Mouse (Mus musculus): Measurements from ENCODE around the gene Rnf167. TPM values are rescaled to one million over a fixed set of nuclear protein-coding genes. Genes with fewer than 3 reads are reported as not detected.

Gene Rnf167
- polyA plus RNA-seq, 1 experiment = 91.1 TPM

- DNase-seq (ENCODE audit: low read depth) = peak; percentile 100
- peak; percentile 55; the same call in 1 of the 2 replicates for TF ChIP-seq POLR2A (IDR thresholded peaks at IDR 0.05; ENCODE audit: borderline replicate concordance, extremely low read depth, insufficient read depth, insufficient read length, poor library complexity, severe bottlenecking)
- TF ChIP-seq CTCF (IDR thresholded peaks at IDR 0.05; ENCODE audit: borderline replicate concordance, extremely low read depth, insufficient read depth, insufficient read length) = no peak
These were observed 21.9 kb downstream of the Rnf167 start, which contains the start of gene Spag7 for GRCm38 (mm10) chr11:70668771-70669505. Gene Spag7 (minus strand): TSS chr11:70669416.

- TF ChIP-seq POLR2A (IDR thresholded peaks at IDR 0.05; ENCODE audit: borderline replicate concordance, extremely low read depth, insufficient read depth, insufficient read length, poor library complexity, severe bottlenecking) (no peak), CTCF (IDR thresholded peaks at IDR 0.05; ENCODE audit: borderline replicate concordance, extremely low read depth, insufficient read depth, insufficient read length) (peak; percentile 61)
- DNase-seq (ENCODE audit: low read depth) = peak; percentile 85
These were observed 22.7 kb downstream of the Rnf167 start for GRCm38 (mm10) chr11:70669582-70670345.

DNA sequence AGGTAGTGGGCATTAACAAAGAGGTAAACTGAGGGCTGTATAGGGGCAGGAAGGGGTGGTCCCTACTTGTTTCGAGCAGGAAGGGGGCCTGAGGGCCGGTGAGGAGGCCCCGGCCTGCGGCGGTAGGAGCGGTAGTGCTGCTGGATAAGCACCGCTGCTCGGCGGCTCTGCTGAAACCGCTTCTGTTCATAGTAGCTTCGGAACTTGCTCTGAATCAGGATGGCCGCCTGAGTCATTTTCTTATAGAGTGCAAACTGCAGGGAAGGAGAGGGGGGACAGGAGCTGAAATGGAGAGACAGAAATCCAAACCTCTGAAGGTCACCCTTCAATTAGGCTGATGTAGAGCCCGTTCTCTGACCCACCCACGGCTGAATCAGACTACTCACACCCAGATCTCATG lies 23.4 kb downstream of the Rnf167 start:
- DNase-seq (ENCODE audit: low read depth) = peak; percentile 51
- TF ChIP-seq POLR2A (IDR thresholded peaks at IDR 0.05; ENCODE audit: borderline replicate concordance, extremely low read depth, insufficient read depth, insufficient read length, poor library complexity, severe bottlenecking) (no peak), CTCF (IDR thresholded peaks at IDR 0.05; ENCODE audit: borderline replicate concordance, extremely low read depth, insufficient read depth, insufficient read length) (no peak)

DNA sequence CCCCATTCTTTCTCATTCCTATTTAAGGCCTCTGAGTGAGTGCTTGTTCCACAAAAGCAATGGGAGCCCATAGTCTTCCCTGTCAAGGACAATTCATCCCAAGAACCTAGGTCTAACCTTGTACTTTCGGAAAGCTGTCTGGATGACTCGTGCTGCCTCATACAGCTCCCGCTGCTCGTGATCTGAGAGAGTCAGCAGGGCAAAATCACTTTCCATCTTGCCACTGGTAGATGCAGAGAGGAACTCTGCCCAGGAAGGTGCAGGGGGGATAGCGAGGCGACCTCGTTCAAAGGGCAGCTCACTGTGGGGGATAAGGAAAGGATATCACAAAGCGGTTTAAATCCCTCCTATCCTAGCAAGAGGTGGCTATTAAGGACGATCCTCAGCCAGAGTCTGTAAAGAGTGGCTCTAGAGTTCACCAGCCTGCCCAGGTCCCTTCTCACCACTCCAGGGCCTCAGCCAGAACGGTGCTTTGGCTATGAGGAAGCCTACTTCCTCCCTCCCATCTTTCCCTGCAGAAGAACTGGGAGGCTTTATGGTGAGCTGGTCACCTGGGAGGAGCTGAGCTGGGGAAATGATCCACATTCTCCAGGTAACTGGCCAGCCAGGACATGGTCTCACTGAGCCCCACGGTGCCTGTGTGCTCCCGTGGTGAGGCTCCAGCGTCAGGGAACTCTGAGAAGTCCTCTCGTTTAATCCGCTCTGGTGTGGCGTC lies 24.5 kb downstream of the Rnf167 start:
- TF ChIP-seq CTCF (IDR thresholded peaks at IDR 0.05; ENCODE audit: borderline replicate concordance, extremely low read depth, insufficient read depth, insufficient read length) = no peak
- no peak for TF ChIP-seq POLR2A (IDR thresholded peaks at IDR 0.05; ENCODE audit: borderline replicate concordance, extremely low read depth, insufficient read depth, insufficient read length, poor library complexity, severe bottlenecking)
- DNase-seq (ENCODE audit: low read depth) = no peak

GRCm38 (mm10) chr11:70674014-70674413 lies 27.0 kb downstream of the Rnf167 start:
- no peak for DNase-seq (ENCODE audit: low read depth)

GRCm38 (mm10) chr11:70674501-70674900 lies 27.5 kb downstream of the Rnf167 start:
- TF ChIP-seq POLR2A (IDR thresholded peaks at IDR 0.05; ENCODE audit: borderline replicate concordance, extremely low read depth, insufficient read depth, insufficient read length, poor library complexity, severe bottlenecking) (no peak), CTCF (IDR thresholded peaks at IDR 0.05; ENCODE audit: borderline replicate concordance, extremely low read depth, insufficient read depth, insufficient read length) (no peak)
- DNase-seq (ENCODE audit: low read depth) = no peak

More at GRCm38 (mm10) chr11:70674014-70674413, 27.0 kb downstream of the Rnf167 start:
- TF ChIP-seq POLR2A (IDR thresholded peaks at IDR 0.05; ENCODE audit: borderline replicate concordance, extremely low read depth, insufficient read depth, insufficient read length, poor library complexity, severe bottlenecking) (no peak), CTCF (IDR thresholded peaks at IDR 0.05; ENCODE audit: borderline replicate concordance, extremely low read depth, insufficient read depth, insufficient read length) (no peak)

DNA sequence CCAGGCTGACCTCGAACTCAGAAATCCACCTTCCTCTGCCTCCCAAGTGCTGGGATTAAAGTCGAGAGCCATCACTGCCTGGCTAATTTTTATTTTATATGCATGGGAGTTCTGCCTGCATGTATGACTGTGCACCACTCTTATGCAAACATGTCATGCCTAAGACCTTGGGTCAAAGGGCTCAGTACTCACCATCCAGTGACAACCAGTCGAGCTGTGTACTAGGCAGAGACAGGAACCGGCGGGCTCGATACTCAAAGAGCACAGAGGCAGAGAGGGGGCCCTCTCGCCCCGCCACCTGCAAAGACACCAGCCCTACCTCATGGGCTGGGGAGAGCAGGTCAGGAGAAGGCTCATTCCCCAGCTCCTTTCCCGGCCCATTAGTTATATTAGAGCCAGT lies 31.1 kb downstream of the Rnf167 start:
- TF ChIP-seq POLR2A (IDR thresholded peaks at IDR 0.05; ENCODE audit: borderline replicate concordance, extremely low read depth, insufficient read depth, insufficient read length, poor library complexity, severe bottlenecking) = no peak
- no peak for TF ChIP-seq CTCF (IDR thresholded peaks at IDR 0.05; ENCODE audit: borderline replicate concordance, extremely low read depth, insufficient read depth, insufficient read length)
- no peak for DNase-seq (ENCODE audit: low read depth)

- TF ChIP-seq POLR2A (IDR thresholded peaks at IDR 0.05; ENCODE audit: borderline replicate concordance, extremely low read depth, insufficient read depth, insufficient read length, poor library complexity, severe bottlenecking) = no peak
- no peak for TF ChIP-seq CTCF (IDR thresholded peaks at IDR 0.05; ENCODE audit: borderline replicate concordance, extremely low read depth, insufficient read depth, insufficient read length)
- no peak for DNase-seq (ENCODE audit: low read depth)
These were observed 31.5 kb downstream of the Rnf167 start for GRCm38 (mm10) chr11:70678576-70678975.

GRCm38 (mm10) chr11:70679361-70679760 lies 32.3 kb downstream of the Rnf167 start:
- DNase-seq (ENCODE audit: low read depth) = no peak
- no peak for TF ChIP-seq POLR2A (IDR thresholded peaks at IDR 0.05; ENCODE audit: borderline replicate concordance, extremely low read depth, insufficient read depth, insufficient read length, poor library complexity, severe bottlenecking)
- TF ChIP-seq CTCF (IDR thresholded peaks at IDR 0.05; ENCODE audit: borderline replicate concordance, extremely low read depth, insufficient read depth, insufficient read length) = no peak

- no peak for DNase-seq (ENCODE audit: low read depth)
- TF ChIP-seq POLR2A (IDR thresholded peaks at IDR 0.05; ENCODE audit: borderline replicate concordance, extremely low read depth, insufficient read depth, insufficient read length, poor library complexity, severe bottlenecking) = no peak
- TF ChIP-seq CTCF (IDR thresholded peaks at IDR 0.05; ENCODE audit: borderline replicate concordance, extremely low read depth, insufficient read depth, insufficient read length) = no peak
These were observed 32.9 kb downstream of the Rnf167 start for GRCm38 (mm10) chr11:70679894-70680293.

- no peak for TF ChIP-seq CTCF (IDR thresholded peaks at IDR 0.05; ENCODE audit: borderline replicate concordance, extremely low read depth, insufficient read depth, insufficient read length)
- no peak for TF ChIP-seq POLR2A (IDR thresholded peaks at IDR 0.05; ENCODE audit: borderline replicate concordance, extremely low read depth, insufficient read depth, insufficient read length, poor library complexity, severe bottlenecking)
- DNase-seq (ENCODE audit: low read depth) = no peak
These were observed 34.1 kb downstream of the Rnf167 start for GRCm38 (mm10) chr11:70681170-70681569.

All from brain, embryonic 14.5 days (tissue).